Mouse (Mus musculus) E14TG2a.4 (cell line): ENCODE measurements around the gene Tmem120b.

Experiments used
- CTCF ChIP-seq: conservative IDR thresholded peaks from 2 replicates; pipeline ENCODE4 v1.5.1; 2014; ENCODE audit warnings: low read length
- NANOG ChIP-seq: IDR thresholded peaks from 2 replicates; pipeline ENCODE4 v1.6.1; 2014; ENCODE audit warnings: borderline replicate concordance, low read length, mixed read lengths
- POU5F1 ChIP-seq: IDR thresholded peaks from 2 replicates; pipeline ENCODE4 v1.6.1; 2014; ENCODE audit warnings: low read length, borderline replicate concordance

DNA sequence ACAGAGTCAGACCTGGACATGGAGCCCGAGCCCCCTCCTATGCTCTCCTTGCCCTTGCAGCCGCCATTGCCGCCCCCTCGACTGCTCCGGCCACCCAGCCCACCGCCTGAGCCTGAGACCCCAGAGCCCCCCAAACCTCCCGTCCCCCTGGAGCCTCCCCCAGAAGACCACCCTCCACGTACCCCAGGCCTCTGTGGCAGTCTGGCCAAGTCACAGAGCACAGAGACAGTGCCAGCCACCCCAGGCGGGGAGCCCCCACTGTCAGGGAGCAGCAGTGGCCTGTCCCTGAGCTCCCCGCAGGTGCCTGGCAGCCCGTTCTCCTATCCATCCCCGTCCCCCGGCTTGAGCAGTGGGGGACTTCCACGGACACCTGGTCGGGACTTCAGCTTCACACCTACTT is 91.7 kb downstream of the Tmem120b start:
- TF ChIP-seq CTCF (no peak), POU5F1 (no peak), NANOG (no peak)
